Mouse (Mus musculus): Measurements from ENCODE around the gene Krr1. TPM values are rescaled to one million over a fixed set of nuclear protein-coding genes. Genes with fewer than 3 reads are reported as not detected.
"Not testable (repeated sequence)": the region's sequence is repeated elsewhere in the genome, so short reads cannot be mapped to it uniquely, and the experiment has no call there.

The Krr1 gene
- total RNA-seq, 2 experiments from 2014 or later, result 40.2 to 40.6 TPM

GRCm38 (mm10) chr10:111977584-111977983, 5.1 kb downstream of the Krr1 start:
- peak; percentile 34 to 41 for DNase-seq

- no peak for DNase-seq
These were observed 10.6 kb downstream of the Krr1 start for GRCm38 (mm10) chr10:111983070-111983469.

GRCm38 (mm10) chr10:111986453-111986852, 14.0 kb downstream of the Krr1 start:
- DNase-seq, result no peak

- no peak for DNase-seq
These were observed 23.5 kb downstream of the Krr1 start for GRCm38 (mm10) chr10:111995803-111996548.

- DNase-seq, result no peak
These were observed 24.1 kb downstream of the Krr1 start for GRCm38 (mm10) chr10:111996549-111996904.

GRCm38 (mm10) chr10:111996911-111997347, 24.5 kb downstream of the Krr1 start:
- DNase-seq, result no peak

GRCm38 (mm10) chr10:111997671-111998070, 25.2 kb downstream of the Krr1 start:
- no peak for DNase-seq

GRCm38 (mm10) chr10:111999765-112000164, 27.3 kb downstream of the Krr1 start:
- no peak for DNase-seq

- DNase-seq, result no peak
These were observed 28.1 kb downstream of the Krr1 start for GRCm38 (mm10) chr10:112000568-112000967.

- no peak for DNase-seq
These were observed 28.9 kb downstream of the Krr1 start for GRCm38 (mm10) chr10:112001350-112001749.

- no peak for DNase-seq
These were observed 29.5 kb downstream of the Krr1 start for GRCm38 (mm10) chr10:112001756-112002520.

GRCm38 (mm10) chr10:112002544-112003215, 30.2 kb downstream of the Krr1 start, which contains the start of gene Glipr1:
Glipr1 (minus strand) TSS chr10:112002631.
- DNase-seq, result no peak

GRCm38 (mm10) chr10:112009511-112009910, 37.0 kb downstream of the Krr1 start:
- not testable (repeated sequence) for DNase-seq

GRCm38 (mm10) chr10:112023585-112023984, 51.1 kb downstream of the Krr1 start:
- no peak for DNase-seq

- not testable (repeated sequence) for DNase-seq
These were observed 56.2 kb downstream of the Krr1 start for GRCm38 (mm10) chr10:112028689-112029088.

Other genes with a start within 250 kb of the Krr1 start
- 1 to 10 TPM; 1.4 to 1.9 TPM for gene Glipr1, start 30.0 kb downstream of the Krr1 start, total RNA-seq (2021)
- not detected for gene Glipr1l1, start 87.5 kb downstream of the Krr1 start, total RNA-seq (2021)
- gene Glipr1l2, start 110.7 kb downstream of the Krr1 start, total RNA-seq (2021), result not detected
- gene Glipr1l3, start 187.7 kb downstream of the Krr1 start, total RNA-seq (2021), result not detected
- gene Caps2, start 191.0 kb downstream of the Krr1 start, total RNA-seq (2021), result under 1 TPM in 1 of 2 experiments, not detected in 1; 0.43 TPM

All from layer of hippocampus, postnatal 36 days (tissue).